Comparison of ENCODE assay signal across 9 mouse cellular contexts in the genomic region with DNA sequence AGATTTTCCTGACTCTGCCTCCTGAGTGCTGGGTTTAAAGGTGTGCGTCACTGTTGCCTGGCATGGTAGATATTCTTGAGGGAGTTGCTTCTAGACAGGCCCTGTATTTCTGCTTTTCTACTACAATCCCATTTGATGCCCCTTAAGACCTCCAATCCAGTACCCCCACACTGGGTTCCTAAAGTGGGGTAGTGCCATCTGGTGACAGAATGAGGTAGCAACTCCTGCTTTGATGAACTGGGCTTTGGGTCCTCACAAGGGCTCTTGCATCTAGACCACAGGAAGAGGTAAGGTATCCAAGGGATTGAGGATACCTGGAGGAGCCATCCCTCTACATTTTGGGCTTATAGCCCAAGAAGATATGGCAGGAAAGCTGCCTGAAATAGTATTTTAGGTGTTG. TPM values are rescaled to one million over a fixed set of nuclear protein-coding genes. Genes with fewer than 3 reads are reported as not detected.
DNase-seq lines count a peak whose midpoint lies in the region; TF ChIP-seq lines count a peak whose summit lies in the region.
"Had no signal": no experiment of that assay in that cellular context is flagged by ENCODE, and none has a peak within 500 bp of the region (broad histone marks: within the 10 kb centered on the region; RNA-seq: fewer than 3 reads in every experiment).

No protein-coding gene starts in this region.

- H3K4me3 ChIP-seq in cerebellum, adult 2 months (replicated peaks; ENCODE audit: insufficient read depth, low read depth, low read length), result no peak overlapping the region
- H3K4me3 ChIP-seq: neural tube, embryonic 13.5 days had no signal

- WGBS in cerebellum, adult 2 months, result 100% methylated on average over 1 of the region's 1 CpGs

- peak; percentile 45; the same call in 1 of the 2 replicates for TF ChIP-seq CTCF in cerebellum, adult 2 months (IDR thresholded peaks at IDR 0.05; ENCODE audit: borderline replicate concordance, insufficient read depth, low read depth, low read length)

- peak; percentile 13 to 14 for DNase-seq in cerebellum, adult 2 months
- no peak for DNase-seq in cerebellum, adult 11 months
- DNase-seq in left cerebral cortex, postnatal 4 days, result peak; percentile 37
- DNase-seq in left cerebral cortex, adult 8-10 months (ENCODE audit: low spot score in 2 of 2), result no peak
- peak; percentile 52 for DNase-seq in ZHBTc4 (ENCODE audit: low read depth, low spot score)
- peak; percentile 19 for DNase-seq in lung, postnatal 14 days
- DNase-seq in urinary bladder, postnatal 10 days (ENCODE audit: low spot score), result no peak
- DNase-seq in ovary, postnatal 14 days (ENCODE audit: low spot score), result no peak

- intact Hi-C loops in left cerebral cortex, postnatal 4 days (cut with DNase I), result loop anchor here (10.0 kb wide), 1 partner anchor 144 kb away; no protein-coding TSS in a partner anchor

- H3K27ac ChIP-seq in cerebellum, adult 2 months (ENCODE audit: insufficient read depth, low read length), result no peak overlapping the region
- H3K27ac ChIP-seq: neural tube, embryonic 13.5 days had no signal

- no peak for TF ChIP-seq POLR2A in cerebellum, adult 2 months (IDR thresholded peaks at IDR 0.05; ENCODE audit: borderline replicate concordance, insufficient read depth, low read length)

- H3K4me1 ChIP-seq in cerebellum, adult 2 months (ENCODE audit: control insufficient read depth, insufficient read depth, low read length), result peaks cover 2% of the 10 kb centered on the region; the same call in 1 of the 2 replicates

- H3K27me3 ChIP-seq in cerebellum, adult 2 months (ENCODE audit: control insufficient read depth, insufficient read depth, low read length), result no peaks in the 10 kb centered on the region
- H3K27me3 ChIP-seq: neural tube, embryonic 13.5 days had no signal

RNA-seq across cellular contexts. Expression of a gene that starts 2.5 kb away (rescaled TPM):
- polyA plus RNA-seq in cerebellum, adult 2 months (2012; rRNA removed), result 23.4 and 26.2 TPM in 2 replicates
- 10 to 100 TPM; 31.2 to 33.4 TPM for total RNA-seq in left cerebral cortex, postnatal 4 days (2021)
- 10 to 100 TPM; 29.7 to 34.9 (median 32.1) TPM for total RNA-seq in left cerebral cortex, adult 8-10 months (2022)

RNA-seq across cellular contexts. Expression of a gene that starts 30.2 kb away (rescaled TPM):
- polyA plus RNA-seq in cerebellum, adult 2 months (2012; rRNA removed), result 10.7 and 12.3 TPM in 2 replicates
- 10 to 100 TPM; 29.5 to 31.2 TPM for total RNA-seq in left cerebral cortex, postnatal 4 days (2021)
- total RNA-seq in left cerebral cortex, adult 8-10 months (2022), result 10 to 100 TPM; 15.9 to 17.9 (median 17.0) TPM

Comparison
In these comparisons a context has a peak if more than half of its experiments do, and no peak if none do; other contexts are left out.
1. DNase-seq: peak in cerebellum, adult 2 months (2 of 2), left cerebral cortex, postnatal 4 days (single experiment), ZHBTc4 (single experiment) and lung, postnatal 14 days (single experiment); none in cerebellum, adult 11 months (single experiment), left cerebral cortex, adult 8-10 months (0 of 2), urinary bladder, postnatal 10 days (single experiment) and ovary, postnatal 14 days (single experiment).